Mouse (Mus musculus) retina, postnatal 7 days (tissue): ENCODE data around the gene Gbp8.
"Not testable (repeated sequence)": the region's sequence is repeated elsewhere in the genome, so short reads cannot be mapped to it uniquely, and the experiment has no call there.

Experiments used
- DNase-seq: peaks from one replicate; pipeline ENCODE4 v3.0.0-alpha.2; 2012; ENCODE audit warnings: low read depth, low spot score

The Gbp8 gene

DNA sequence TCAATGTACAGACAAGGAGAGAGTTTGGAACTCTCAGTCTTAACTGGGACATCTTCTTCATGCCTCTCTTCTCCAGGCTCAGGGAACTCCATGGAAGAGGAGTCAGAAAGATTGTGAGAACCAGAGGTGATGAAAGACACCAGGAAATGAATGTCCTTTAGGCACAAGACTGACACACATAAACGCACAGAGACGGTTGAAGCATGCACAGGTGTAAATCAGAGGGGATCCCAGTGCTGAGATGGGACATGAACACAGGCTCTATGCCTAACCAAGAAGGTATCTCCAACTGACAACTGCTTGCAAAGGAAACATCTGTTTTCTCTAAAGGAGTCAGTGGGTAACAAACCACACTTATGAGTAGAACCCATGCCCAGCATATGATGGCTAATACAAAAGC, 79.1 kb downstream of the Gbp8 start:
- no peak for DNase-seq

DNA sequence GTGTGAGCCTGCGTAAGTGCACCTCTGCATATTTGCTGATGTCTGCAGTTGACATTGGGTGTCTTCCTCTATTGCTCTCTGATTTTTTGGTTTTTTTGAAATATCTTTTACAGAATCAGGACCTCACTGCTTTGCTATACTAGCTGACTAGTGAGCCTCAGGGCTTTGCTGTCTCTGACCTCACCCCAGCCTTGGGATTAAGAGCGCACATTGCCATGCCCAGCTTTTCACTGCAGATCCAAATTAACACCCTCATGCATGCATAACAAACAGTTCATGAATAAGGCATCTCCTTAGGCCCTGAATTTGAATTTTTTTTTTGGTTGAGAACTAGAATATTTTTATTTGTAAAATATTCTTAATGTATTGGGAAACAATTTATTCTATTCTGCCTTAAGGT, 84.1 kb downstream of the Gbp8 start:
- no peak for DNase-seq

DNA sequence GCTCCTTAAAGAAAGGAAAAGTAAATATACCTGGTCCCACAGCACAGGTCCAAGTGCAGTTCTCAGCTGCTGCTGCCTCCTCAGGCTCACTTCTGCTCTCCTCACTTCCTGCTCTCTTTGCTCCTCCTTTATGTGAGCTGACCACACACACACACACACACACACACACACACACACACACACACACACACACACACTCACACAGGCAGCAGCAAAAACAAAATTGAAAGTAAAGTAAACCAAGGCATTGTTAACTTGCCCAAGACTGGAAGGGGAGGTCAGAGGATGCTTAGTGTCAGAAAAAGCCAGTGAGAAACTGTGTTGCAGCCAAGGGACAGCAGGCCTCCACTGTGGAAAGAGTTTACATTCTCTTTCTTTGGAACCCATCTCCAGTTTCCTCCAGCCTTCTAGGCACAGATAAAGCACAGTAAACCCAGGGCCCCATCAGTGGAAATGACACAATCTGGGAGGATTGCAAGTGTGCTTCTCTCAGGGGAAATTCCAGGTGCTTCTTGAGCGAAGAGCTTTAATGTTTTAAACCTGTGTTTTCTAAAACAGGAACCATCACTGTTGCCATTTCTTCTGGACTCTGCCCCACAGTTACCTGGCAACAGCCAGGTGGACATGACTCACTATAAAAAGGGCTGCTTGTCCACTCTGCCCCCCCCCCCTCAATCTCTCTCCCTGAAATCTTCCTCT, 85.7 kb downstream of the Gbp8 start:
- DNase-seq: not testable (repeated sequence)

DNA sequence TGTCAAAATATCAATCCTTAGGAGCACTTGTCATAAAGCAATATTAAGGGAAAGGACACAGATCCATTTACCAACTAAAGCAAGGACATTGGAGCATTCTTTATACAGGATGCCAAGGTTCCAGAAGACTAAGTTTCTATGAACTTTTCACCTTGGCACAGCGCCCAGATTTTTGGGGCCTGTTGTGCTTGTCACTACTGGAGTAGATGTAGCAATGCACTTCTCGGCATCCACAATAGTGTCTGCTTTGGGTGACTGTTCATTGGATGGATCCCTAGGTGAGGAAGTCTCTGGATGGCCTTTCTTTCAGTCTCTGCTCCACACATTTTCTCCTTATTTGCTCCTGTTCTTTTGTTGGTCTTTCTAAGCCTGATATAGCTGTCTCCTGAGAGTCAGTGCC, 107.0 kb downstream of the Gbp8 start:
- no peak for DNase-seq

DNA sequence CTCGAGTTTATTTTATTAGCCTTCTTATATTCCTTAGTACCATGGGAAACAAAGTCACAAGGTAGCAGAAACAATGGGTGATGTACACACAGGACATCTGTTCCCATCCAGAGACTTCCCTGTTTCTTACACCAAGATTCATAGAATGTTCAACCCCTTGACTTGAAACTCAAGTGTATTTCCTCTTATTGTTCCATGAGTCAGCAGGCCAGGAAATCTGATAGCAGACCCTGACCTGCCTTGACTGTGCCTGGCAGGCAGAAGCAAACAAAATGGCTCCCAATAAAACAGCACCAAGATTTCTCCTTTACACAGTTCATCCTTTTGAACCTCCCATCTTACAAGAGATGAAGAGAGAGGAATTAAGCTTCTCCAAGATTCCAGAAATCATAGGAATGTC, 126.8 kb downstream of the Gbp8 start:
- DNase-seq: no peak

DNA sequence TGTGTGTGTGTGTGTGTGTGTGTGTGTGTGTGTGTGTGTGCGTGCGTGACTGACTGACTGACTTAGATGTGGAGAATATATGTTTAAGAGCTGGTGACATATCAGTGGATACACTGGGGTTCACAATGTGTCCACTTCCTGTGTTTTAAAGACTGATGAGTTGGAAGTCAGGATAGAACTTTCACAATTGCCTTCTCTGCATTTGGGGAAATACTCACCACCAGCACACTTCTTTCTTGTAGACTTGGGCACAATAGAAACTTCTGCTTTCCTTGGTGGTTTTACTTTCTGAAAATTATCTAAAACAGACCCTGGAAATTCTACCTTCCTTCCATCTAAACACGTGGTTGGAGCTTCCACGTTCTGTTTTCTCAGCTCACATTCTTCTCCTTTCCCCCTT, 127.8 kb downstream of the Gbp8 start:
- no peak for DNase-seq

DNA sequence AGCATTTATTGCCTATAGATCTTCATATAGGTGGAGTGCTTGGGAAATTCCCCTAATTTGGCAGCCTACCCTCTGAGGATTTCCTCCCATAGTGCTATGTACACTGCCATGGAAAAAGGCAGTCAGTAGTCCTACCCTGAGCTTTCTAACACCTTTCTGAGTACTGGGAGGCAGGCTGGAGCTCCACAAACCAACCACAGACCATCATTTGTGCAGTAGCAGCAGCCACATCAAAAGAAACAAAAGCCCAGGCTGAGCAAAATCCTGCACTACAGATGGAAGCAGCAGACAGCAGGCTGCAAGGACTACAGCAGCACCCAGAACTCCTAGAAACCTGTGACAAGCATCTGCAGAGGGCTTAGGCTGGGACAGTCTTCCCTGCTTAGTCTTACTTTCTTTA, 129.0 kb downstream of the Gbp8 start:
- DNase-seq: no peak

DNA sequence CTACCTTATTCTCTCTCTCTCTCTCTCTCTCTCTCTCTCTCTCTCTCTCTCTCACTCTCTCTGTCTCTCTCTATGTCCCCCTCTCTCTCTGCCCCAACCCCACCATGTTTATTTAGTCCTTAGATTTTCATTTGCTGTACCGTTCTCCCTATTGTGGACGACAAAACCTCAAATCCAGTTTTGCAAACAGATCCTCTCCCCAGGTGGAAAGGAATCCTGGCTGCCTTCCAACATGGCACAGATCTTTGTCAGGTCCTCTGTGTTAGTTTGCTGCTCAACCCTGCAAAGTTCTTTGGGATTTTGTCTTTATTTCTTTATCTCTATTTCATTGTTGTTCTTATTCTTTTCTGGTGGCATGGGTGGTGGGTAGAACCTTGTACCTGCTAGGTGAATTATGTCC, 149.9 kb downstream of the Gbp8 start:
- no peak for DNase-seq

DNA sequence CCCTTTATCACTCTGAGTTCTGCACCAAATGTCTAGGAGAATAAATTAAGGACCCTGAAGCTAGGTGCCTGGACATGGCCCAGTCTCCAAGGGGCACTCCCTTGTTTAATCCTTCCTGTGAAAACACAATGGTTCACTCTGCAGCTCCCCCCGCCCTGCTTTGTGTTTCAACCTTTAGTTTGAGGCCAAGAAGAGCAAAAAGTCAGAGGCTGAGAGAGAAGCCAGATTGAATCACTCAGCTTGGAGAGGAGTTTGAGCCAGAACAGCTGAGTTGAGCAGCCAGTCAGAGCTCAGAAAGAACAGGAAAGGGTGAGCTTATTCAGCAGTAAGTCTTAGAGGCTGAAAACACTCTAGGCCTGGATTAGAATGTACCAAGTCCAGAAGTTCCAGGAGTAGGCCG, 151.3 kb downstream of the Gbp8 start:
- no peak for DNase-seq

DNA sequence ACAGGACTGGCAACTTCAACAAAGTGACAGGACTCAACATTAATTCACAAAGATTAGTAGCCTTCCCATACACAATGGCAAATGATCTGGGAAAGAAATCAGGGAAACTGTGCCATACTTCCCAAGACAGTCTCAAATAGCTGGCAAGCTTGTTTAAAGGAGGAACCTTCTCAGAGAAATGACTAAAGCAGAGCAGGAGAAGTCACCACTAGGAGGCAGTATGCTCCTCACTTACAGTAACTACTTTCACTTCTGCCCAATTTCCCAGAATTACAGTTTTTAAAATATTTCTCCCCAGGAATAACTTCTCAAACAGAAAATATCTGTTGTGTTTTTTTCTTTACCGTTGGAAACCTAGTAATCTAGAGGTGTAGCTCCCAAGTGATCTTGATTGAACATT, 152.6 kb downstream of the Gbp8 start:
- DNase-seq: no peak

DNA sequence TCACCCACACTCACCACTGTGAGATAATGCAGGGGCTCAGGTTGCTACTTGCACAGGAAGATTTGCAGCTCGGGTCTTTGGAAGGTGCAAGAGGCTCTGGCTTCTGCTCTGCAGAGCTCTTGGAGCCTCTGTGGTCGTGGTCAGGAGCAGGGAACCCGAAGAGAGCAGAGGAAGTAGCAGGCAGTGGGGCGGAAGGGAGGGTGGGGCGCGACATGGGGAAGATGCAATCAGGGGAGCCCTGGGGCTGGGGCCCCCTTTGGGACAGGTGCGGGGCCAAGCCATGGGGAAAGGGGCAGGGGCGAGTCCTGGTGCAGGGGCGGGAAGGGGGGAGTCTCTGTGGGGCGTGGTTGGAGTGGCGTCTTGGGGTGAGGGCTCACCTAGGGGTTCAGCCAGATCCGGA, 156.8 kb downstream of the Gbp8 start, which contains the start of gene Abcg3:
Gene Abcg3, minus strand, starts transcription at position 184 of the 400 bp plus-strand sequence.
- no peak for DNase-seq

DNA sequence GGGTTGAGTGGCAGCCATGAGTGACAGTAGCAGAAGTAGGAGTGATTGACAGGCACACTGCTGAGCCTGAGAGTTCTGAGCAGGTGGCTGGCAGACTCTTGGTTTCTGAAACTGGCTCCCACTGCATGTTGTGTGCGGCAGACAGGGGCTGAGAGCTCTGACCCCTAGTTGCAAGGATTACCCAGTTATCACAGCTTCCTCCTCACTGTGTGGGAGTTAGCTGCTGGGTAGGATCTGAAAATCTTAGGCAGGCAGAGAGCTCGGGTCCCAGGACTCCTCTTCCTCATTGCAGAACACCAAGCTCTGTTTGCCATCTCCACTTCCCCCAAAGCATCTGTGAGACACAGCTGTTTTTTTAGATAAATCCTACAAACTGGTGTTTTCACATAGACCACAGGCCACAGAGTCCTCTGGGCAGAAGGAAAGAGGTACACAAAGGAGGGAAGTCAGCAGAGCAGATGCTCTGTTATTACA, 160.3 kb downstream of the Gbp8 start:
- DNase-seq: no peak
